Mouse (Mus musculus) T-helper 1 cell (primary cell): ENCODE measurements at regions not wholly inside any gene's neighbourhood (a gene's known extent, or its start where the extent isn't known, plus 50 kb on each side); places are given as distances from the start of the nearest gene placed in this dataset.

Source experiments
- in situ Hi-C: fragments of 300-600 bp; cut with MboI, MseI; formaldehyde crosslinking; loops from one replicate; pipeline ENCODE4 v1.15.1; 2025; ENCODE audit warnings: high pct_unique_total_duplicates

DNA sequence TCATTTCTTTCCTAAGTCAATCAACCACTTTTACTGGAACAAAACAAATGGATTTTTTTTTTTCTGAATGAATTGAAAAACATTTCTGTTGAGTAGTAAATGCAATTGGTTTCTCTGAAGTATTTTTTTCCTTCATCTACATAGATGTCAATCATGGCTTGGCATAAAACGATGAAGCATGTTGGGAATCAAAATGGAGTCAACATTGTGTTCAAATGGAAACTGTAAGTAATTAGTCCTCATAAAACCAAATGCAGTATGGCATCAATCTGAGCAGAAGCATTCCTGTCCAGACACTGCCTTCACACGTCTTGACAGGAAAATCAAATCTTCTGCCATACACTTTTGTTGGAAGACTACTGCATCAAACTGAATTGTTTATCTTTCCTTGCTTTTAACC, 237.0 kb downstream of the Pcdh18 start:
- in situ Hi-C loops: no loop called here

DNA sequence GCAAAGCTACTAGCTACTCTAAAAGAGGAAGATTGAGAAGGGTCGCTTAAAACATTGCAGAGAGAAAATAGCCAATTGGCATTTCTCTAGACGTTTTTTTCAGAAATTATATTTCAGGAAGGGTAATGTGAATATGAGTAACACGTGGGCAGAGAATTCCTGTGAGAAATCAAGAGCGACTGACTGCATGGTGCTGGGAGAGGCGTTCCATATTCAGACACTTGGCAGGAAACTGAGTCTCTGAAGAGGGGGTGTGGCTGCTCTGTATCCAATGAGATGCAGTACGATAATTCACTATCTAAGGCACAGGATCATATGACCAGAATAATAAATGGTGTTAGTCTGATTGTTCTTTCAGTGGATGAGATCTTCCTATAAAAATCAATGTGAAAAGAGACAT, 252.5 kb downstream of the Pcdh18 start:
- in situ Hi-C loops: no loop called here

DNA sequence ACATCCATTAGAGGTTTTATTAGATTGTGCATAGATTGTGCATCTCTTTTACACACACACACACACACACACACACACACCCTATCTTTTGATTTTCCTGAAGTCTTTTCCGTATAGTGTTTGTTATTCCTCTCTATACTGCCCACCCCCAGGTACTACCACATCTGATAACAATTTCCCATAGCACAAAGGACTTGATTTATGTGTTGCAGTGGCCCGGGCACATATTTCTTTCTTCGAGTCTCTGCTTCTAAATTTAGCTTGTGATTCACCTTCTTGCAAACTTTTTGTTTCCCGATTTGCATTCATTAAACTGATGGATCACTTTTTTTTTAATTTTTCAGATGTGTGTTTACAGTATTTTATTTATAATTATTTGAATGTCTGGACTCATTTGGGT, 254.8 kb downstream of the Pcdh18 start:
- in situ Hi-C loops: no loop called here

DNA sequence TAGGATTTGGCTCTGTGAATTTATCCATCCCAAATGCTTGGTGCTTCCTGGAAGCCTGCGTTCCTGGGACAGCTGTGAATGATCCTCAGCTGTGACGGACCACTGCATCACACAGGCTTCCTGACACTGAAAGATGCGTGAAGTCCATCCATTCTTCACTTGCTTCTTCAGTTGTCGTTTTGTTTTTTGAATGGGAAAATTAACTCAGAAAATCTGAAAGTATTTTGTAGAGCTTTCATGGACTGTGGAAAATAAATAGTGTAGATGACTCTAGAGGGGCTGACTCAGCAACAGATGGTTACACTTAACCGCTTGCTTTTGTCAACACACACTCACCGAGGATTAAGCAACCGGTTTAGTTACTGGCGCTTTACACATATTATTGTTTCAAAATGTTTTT, 272.0 kb downstream of the Pcdh18 start:
- in situ Hi-C loops: no loop called here
